Mouse (Mus musculus) bone marrow macrophage, adult 2 months (primary cell): ENCODE measurements around the gene Adam19.

Experiments used
- CTCF ChIP-seq: IDR thresholded peaks from 2 replicates; pipeline ENCODE4 v1.5.1; 2012; ENCODE audit warnings: low read depth, mild to moderate bottlenecking, low read length, moderate library complexity
- POLR2A ChIP-seq: IDR thresholded peaks from 2 replicates; pipeline ENCODE4 v1.6.1; 2012; ENCODE audit warnings: mild to moderate bottlenecking, low read depth, low read length, borderline replicate concordance

GRCm38 (mm10) chr11:46020246-46020645 lies 35.5 kb upstream of the Adam19 start:
- TF ChIP-seq CTCF (no peak), POLR2A (no peak)
